Mouse (Mus musculus): ENCODE results near the gene Hspa1a.
"Not testable (repeated sequence)": the region's sequence is repeated elsewhere in the genome, so short reads cannot be mapped to it uniquely, and the experiment has no call there.

Hspa1a gene

GRCm38 (mm10) chr17:34951636-34952377 lies 20.1 kb downstream of the Hspa1a start:
- in situ Hi-C loops (cut with MseI, MboI), result no loop called here

- in situ Hi-C loops (cut with MseI, MboI), result no loop called here
Observed at GRCm38 (mm10) chr17:34950514-34951455, 21.2 kb downstream of the Hspa1a start.

- in situ Hi-C loops (cut with MseI, MboI), result no loop called here
Observed at GRCm38 (mm10) chr17:34949553-34949969, 22.4 kb downstream of the Hspa1a start.

GRCm38 (mm10) chr17:34948721-34949552 lies 23.0 kb downstream of the Hspa1a start:
- in situ Hi-C loops (cut with MseI, MboI), result not testable (repeated sequence)

GRCm38 (mm10) chr17:34947606-34948005 lies 24.4 kb downstream of the Hspa1a start:
- in situ Hi-C loops (cut with MseI, MboI), result no loop called here

- in situ Hi-C loops (cut with MseI, MboI), result no loop called here
Observed at GRCm38 (mm10) chr17:34946486-34947140, 25.3 kb downstream of the Hspa1a start.

GRCm38 (mm10) chr17:34944362-34944761 lies 27.6 kb downstream of the Hspa1a start:
- in situ Hi-C loops (cut with MseI, MboI), result no loop called here

- in situ Hi-C loops (cut with MseI, MboI), result no loop called here
Observed at GRCm38 (mm10) chr17:34943128-34943815, 28.7 kb downstream of the Hspa1a start.

GRCm38 (mm10) chr17:34941344-34942041 lies 30.5 kb downstream of the Hspa1a start:
- in situ Hi-C loops (cut with MseI, MboI), result no loop called here

- in situ Hi-C loops (cut with MseI, MboI), result no loop called here
Observed at GRCm38 (mm10) chr17:34937960-34938505, 33.9 kb downstream of the Hspa1a start.

- in situ Hi-C loops (cut with MseI, MboI), result no loop called here
Observed at GRCm38 (mm10) chr17:34934830-34935229, 37.1 kb downstream of the Hspa1a start.

- in situ Hi-C loops (cut with MseI, MboI), result no loop called here
Observed at GRCm38 (mm10) chr17:34934031-34934430, 37.9 kb downstream of the Hspa1a start.

- in situ Hi-C loops (cut with MseI, MboI), result no loop called here
Observed at GRCm38 (mm10) chr17:34932287-34932686, 39.7 kb downstream of the Hspa1a start.

- in situ Hi-C loops (cut with MseI, MboI), result no loop called here
Observed at GRCm38 (mm10) chr17:34931735-34932098, 40.2 kb downstream of the Hspa1a start.

- in situ Hi-C loops (cut with MseI, MboI), result no loop called here
Observed at GRCm38 (mm10) chr17:34931061-34931734, 40.8 kb downstream of the Hspa1a start, which contains the start of gene Neu1. Neu1 (plus strand) TSS chr17:34931253.

GRCm38 (mm10) chr17:34928841-34929240 lies 43.1 kb downstream of the Hspa1a start:
- in situ Hi-C loops (cut with MseI, MboI), result no loop called here

GRCm38 (mm10) chr17:34927306-34928019 lies 44.5 kb downstream of the Hspa1a start:
- in situ Hi-C loops (cut with MseI, MboI), result no loop called here

- in situ Hi-C loops (cut with MseI, MboI), result no loop called here
Observed at GRCm38 (mm10) chr17:34924258-34924657, 47.7 kb downstream of the Hspa1a start.
